Mouse (Mus musculus) embryo, embryonic 9.5 days (tissue): ENCODE results near the gene Prune1.

Experiments used
- DNase-seq: peaks from one replicate; pipeline ENCODE4 v3.0.0-alpha.2; 2017; ENCODE audit errors: extremely low spot score

The Prune1 gene

GRCm38 (mm10) chr3:95281216-95282126 is at the start of gene Prune1, which contains the start of gene Mindy1:
Gene Prune1 (minus strand): TSS chr3:95282076.
Gene Mindy1 (plus strand): TSS chr3:95281345.
- peak; percentile 97 for DNase-seq

- DNase-seq: no peak
Measured at GRCm38 (mm10) chr3:95331528-95331927, 49.7 kb upstream of the Prune1 start.

GRCm38 (mm10) chr3:95328803-95329404 is 47.0 kb upstream of the Prune1 start:
- DNase-seq: no peak

GRCm38 (mm10) chr3:95324454-95325144 is 42.7 kb upstream of the Prune1 start:
- no peak for DNase-seq

- DNase-seq: no peak
Measured at GRCm38 (mm10) chr3:95323429-95323828, 41.6 kb upstream of the Prune1 start.

GRCm38 (mm10) chr3:95319701-95320625 is 38.1 kb upstream of the Prune1 start:
- no peak for DNase-seq

- DNase-seq: no peak
Measured at GRCm38 (mm10) chr3:95319110-95319509, 37.2 kb upstream of the Prune1 start.

GRCm38 (mm10) chr3:95318548-95318947 is 36.7 kb upstream of the Prune1 start:
- DNase-seq: no peak

GRCm38 (mm10) chr3:95317414-95318080 is 35.7 kb upstream of the Prune1 start:
- peak; percentile 55 for DNase-seq

- no peak for DNase-seq
Measured at GRCm38 (mm10) chr3:95315844-95316550, 34.1 kb upstream of the Prune1 start.

GRCm38 (mm10) chr3:95315094-95315843 is 33.4 kb upstream of the Prune1 start:
- DNase-seq: peak; percentile 93

GRCm38 (mm10) chr3:95314486-95315093 is 32.7 kb upstream of the Prune1 start, which contains the start of gene Cers2:
Gene Cers2 (plus strand): TSS chr3:95314791.
- DNase-seq: no peak

- no peak for DNase-seq
Measured at GRCm38 (mm10) chr3:95314075-95314474, 32.2 kb upstream of the Prune1 start.

GRCm38 (mm10) chr3:95313476-95313875 is 31.6 kb upstream of the Prune1 start:
- no peak for DNase-seq

GRCm38 (mm10) chr3:95312623-95313022 is 30.7 kb upstream of the Prune1 start:
- DNase-seq: no peak

- DNase-seq: peak; percentile 59
Measured at GRCm38 (mm10) chr3:95310968-95311882, 29.3 kb upstream of the Prune1 start.

GRCm38 (mm10) chr3:95310496-95310895 is 28.6 kb upstream of the Prune1 start:
- no peak for DNase-seq

GRCm38 (mm10) chr3:95307100-95307499 is 25.2 kb upstream of the Prune1 start, which contains the start of gene Anxa9:
Gene Anxa9 (minus strand): TSS chr3:95307176.
- no peak for DNase-seq
